Mouse (Mus musculus) spleen, postnatal 36 days (tissue): ENCODE measurements at regions not wholly inside any gene's neighbourhood (a gene's known extent, or its start where the extent isn't known, plus 50 kb on each side); places are given as distances from the start of the nearest gene placed in this dataset.
"Not testable (repeated sequence)": the region's sequence is repeated elsewhere in the genome, so short reads cannot be mapped to it uniquely, and the experiment has no call there.

Experiments
- DNase-seq, 2 experiments: peaks; one replicate each; pipeline ENCODE4 v3.0.0; 2022; ENCODE audit warnings: low spot score in 2 of 2, mixed read lengths in 1 of 2

- DNase-seq, result no peak
These were observed 748.0 kb upstream of the Epha7 start for GRCm38 (mm10) chr4:28064935-28065334.

GRCm38 (mm10) chr4:28065828-28066227, 747.1 kb upstream of the Epha7 start:
- DNase-seq, result no peak

- no peak for DNase-seq
These were observed 733.9 kb upstream of the Epha7 start for GRCm38 (mm10) chr4:28079030-28079429.

- DNase-seq, result no peak
These were observed 720.1 kb upstream of the Epha7 start for GRCm38 (mm10) chr4:28092854-28093253.

- no peak for DNase-seq
These were observed 669.8 kb upstream of the Epha7 start for GRCm38 (mm10) chr4:28143165-28143564.

GRCm38 (mm10) chr4:28155116-28155515, 657.8 kb upstream of the Epha7 start:
- DNase-seq, result no peak

GRCm38 (mm10) chr4:28176771-28177170, 636.2 kb upstream of the Epha7 start:
- DNase-seq, result peak; percentile 39 to 60

- DNase-seq, result no peak
These were observed 622.1 kb upstream of the Epha7 start for GRCm38 (mm10) chr4:28190861-28191260.

GRCm38 (mm10) chr4:28227594-28228208, 585.2 kb upstream of the Epha7 start:
- DNase-seq, result no peak

- not testable (repeated sequence) for DNase-seq
These were observed 577.4 kb upstream of the Epha7 start for GRCm38 (mm10) chr4:28235516-28235915.

- DNase-seq, result no peak
These were observed 570.7 kb upstream of the Epha7 start for GRCm38 (mm10) chr4:28242272-28242671.
